Mouse (Mus musculus) liver, embryonic 12.5 days (tissue): ENCODE results near the gene Sh3bp2. TPM values are rescaled to one million over a fixed set of nuclear protein-coding genes. Genes with fewer than 3 reads are reported as not detected.

ENCODE experiments used
- ATAC-seq: fragments of 200-750 bp; cut with Nextera tagmentation; 2 replicates; pipeline ENCODE4 v1.8.0; 2017; ENCODE audit warnings: moderate number of reproducible peaks, mild to moderate bottlenecking, moderate library complexity
- H3K27ac ChIP-seq: fragments of 300-500 bp; sonication (generic); 2 replicates; pipeline ENCODE4 v1.5.1; 2016; ENCODE audit warnings: mild to moderate bottlenecking
- H3K27me3 ChIP-seq: fragments of 300-500 bp; sonication (generic); replicated peaks from 2 replicates; pipeline ENCODE4 v1.6.1; 2016; ENCODE audit warnings: mild to moderate bottlenecking, moderate library complexity
- H3K36me3 ChIP-seq: fragments of 300-500 bp; sonication (generic); 2 replicates; pipeline ENCODE4 v1.6.1; 2016; ENCODE audit warnings: mild to moderate bottlenecking, moderate library complexity
- H3K4me1 ChIP-seq: fragments of 300-500 bp; sonication (generic); 2 replicates; pipeline ENCODE4 v1.6.1; 2016
- H3K4me2 ChIP-seq: fragments of 300-500 bp; sonication (generic); 2 replicates; pipeline ENCODE4 v1.6.1; 2016; ENCODE audit warnings: mild to moderate bottlenecking, moderate library complexity
- H3K4me3 ChIP-seq: fragments of 300-500 bp; sonication (generic); 2 replicates; pipeline ENCODE4 v1.5.1; 2016; ENCODE audit warnings: mild to moderate bottlenecking, moderate library complexity
- H3K9ac ChIP-seq: fragments of 300-500 bp; sonication (generic); 2 replicates; pipeline ENCODE4 v1.6.1; 2016; ENCODE audit warnings: mild to moderate bottlenecking, moderate library complexity
- H3K9me3 ChIP-seq: fragments of 300-500 bp; sonication (generic); replicated peaks from 2 replicates; pipeline ENCODE4 v1.6.1; 2016; ENCODE audit warnings: mild to moderate bottlenecking, moderate library complexity
- WGBS: fragments of 180-500 bp; shearing (Covaris S2); methylation state at CpG from one replicate; pipeline ENCODE4 v1.1.7; 2016; ENCODE audit not compliant: insufficient replicate concordance; 5-methylcytosine and 5-hydroxymethylcytosine counted together
- polyA plus RNA-seq: library from polyadenylated mRNA; unstranded; fragments of >200 nt; fragmentation: Nextera tagmentation; extraction: Ambion mirVana; gene quantifications from 2 replicates; pipeline ENCODE4 v1.2.1, GENCODE M21; 2016

Sh3bp2 gene
- 4.0 and 5.0 TPM in 2 replicates for polyA plus RNA-seq

- H3K4me1 ChIP-seq = peaks cover 62% of the 10 kb centered on the region
- under 1% methylated on average over 38 of the region's 38 CpGs for WGBS
- H3K9me3 ChIP-seq = no peaks in the 10 kb centered on the region
- ATAC-seq = peak; percentile 93
- peak within 1 kb of the TSS; percentile 71 for H3K4me3 ChIP-seq
- H3K27me3 ChIP-seq = no peaks in the 10 kb centered on the region; the same call in 1 of the 2 replicates
- H3K36me3 ChIP-seq = no peaks in the 10 kb centered on the region
- H3K27ac ChIP-seq = peak within 1 kb of the TSS; percentile 77
- peak within 1 kb of the TSS; percentile 77 for H3K9ac ChIP-seq
- peak within 1 kb of the TSS; percentile 87 for H3K4me2 ChIP-seq
Observed at GRCm38 (mm10) chr5:34525663-34526476, at the start of gene Sh3bp2. TSS of gene Sh3bp2 (plus strand) at chr5:34525838.

- Histone ChIP-seq H3K9ac (no peak overlapping the region), H3K27me3 (no peaks in the 10 kb centered on the region), H3K27ac (no peak overlapping the region), H3K4me1 (no peaks in the 10 kb centered on the region), H3K9me3 (no peaks in the 10 kb centered on the region), H3K4me3 (no peak overlapping the region), H3K4me2 (no peak overlapping the region), H3K36me3 (peaks cover 73% of the 10 kb centered on the region)
- no peak for ATAC-seq
- WGBS = 74% methylated on average over 3 of the region's 3 CpGs
Observed at GRCm38 (mm10) chr5:34480926-34481325, 44.7 kb upstream of the Sh3bp2 start.

- Histone ChIP-seq H3K9ac (no peak overlapping the region), H3K36me3 (peaks cover 38% of the 10 kb centered on the region), H3K4me3 (no peak overlapping the region), H3K9me3 (no peaks in the 10 kb centered on the region), H3K27ac (no peak overlapping the region), H3K27me3 (no peaks in the 10 kb centered on the region), H3K4me2 (no peak overlapping the region), H3K4me1 (no peaks in the 10 kb centered on the region)
- 86% methylated on average over 15 of the region's 15 CpGs for WGBS
- ATAC-seq = no peak
Observed at GRCm38 (mm10) chr5:34485731-34486130, 39.9 kb upstream of the Sh3bp2 start.

GRCm38 (mm10) chr5:34487320-34488090, 38.1 kb upstream of the Sh3bp2 start:
- Histone ChIP-seq H3K9ac (no peak overlapping the region), H3K9me3 (no peaks in the 10 kb centered on the region), H3K27ac (no peak overlapping the region), H3K4me1 (no peaks in the 10 kb centered on the region), H3K4me3 (no peak overlapping the region), H3K36me3 (peaks cover 22% of the 10 kb centered on the region), H3K4me2 (no peak overlapping the region), H3K27me3 (no peaks in the 10 kb centered on the region)
- ATAC-seq = no peak
- WGBS = 62% methylated on average over 6 of the region's 6 CpGs

GRCm38 (mm10) chr5:34488741-34489417, 36.8 kb upstream of the Sh3bp2 start:
- WGBS = 81% methylated on average over 6 of the region's 6 CpGs
- H3K4me3 ChIP-seq = no peak overlapping the region
- ATAC-seq = no peak

GRCm38 (mm10) chr5:34489418-34489787, 36.2 kb upstream of the Sh3bp2 start:
- H3K4me1 ChIP-seq = no peaks in the 10 kb centered on the region
- WGBS = 85% methylated on average over 3 of the region's 3 CpGs

More at GRCm38 (mm10) chr5:34488741-34489417, 36.8 kb upstream of the Sh3bp2 start:
- no peak overlapping the region for H3K9ac ChIP-seq
- peaks cover 21% of the 10 kb centered on the region for H3K36me3 ChIP-seq
- no peak overlapping the region for H3K27ac ChIP-seq
- no peak overlapping the region for H3K4me2 ChIP-seq
- no peaks in the 10 kb centered on the region for H3K9me3 ChIP-seq
- H3K27me3 ChIP-seq = no peaks in the 10 kb centered on the region
- H3K4me1 ChIP-seq = no peaks in the 10 kb centered on the region

GRCm38 (mm10) chr5:34496745-34497144, 28.9 kb upstream of the Sh3bp2 start:
- Histone ChIP-seq H3K36me3 (peaks cover 7% of the 10 kb centered on the region; the same call in 1 of the 2 replicates), H3K4me1 (peaks cover 10% of the 10 kb centered on the region), H3K27me3 (no peaks in the 10 kb centered on the region), H3K9me3 (no peaks in the 10 kb centered on the region), H3K4me2 (no peak overlapping the region), H3K27ac (no peak overlapping the region), H3K4me3 (no peak overlapping the region), H3K9ac (no peak overlapping the region)
- peak; percentile 40; the same call in 1 of the 2 replicates for ATAC-seq
- WGBS = 76% methylated on average over 6 of the region's 6 CpGs

More at GRCm38 (mm10) chr5:34489418-34489787, 36.2 kb upstream of the Sh3bp2 start:
- Histone ChIP-seq H3K9ac (no peak overlapping the region), H3K27ac (no peak overlapping the region), H3K4me3 (no peak overlapping the region), H3K4me2 (no peak overlapping the region), H3K27me3 (no peaks in the 10 kb centered on the region), H3K9me3 (no peaks in the 10 kb centered on the region), H3K36me3 (peaks cover 21% of the 10 kb centered on the region)
- no peak for ATAC-seq

GRCm38 (mm10) chr5:34500886-34501285, 24.8 kb upstream of the Sh3bp2 start:
- Histone ChIP-seq H3K9me3 (no peaks in the 10 kb centered on the region), H3K27me3 (no peaks in the 10 kb centered on the region), H3K4me3 (no peak overlapping the region), H3K36me3 (peaks cover 16% of the 10 kb centered on the region), H3K4me1 (peaks cover 15% of the 10 kb centered on the region), H3K27ac (no peak overlapping the region), H3K9ac (no peak overlapping the region), H3K4me2 (no peak overlapping the region)
- ATAC-seq = no peak
- WGBS = 73% methylated on average over 5 of the region's 5 CpGs

- Histone ChIP-seq H3K9ac (no peak overlapping the region), H3K9me3 (no peaks in the 10 kb centered on the region), H3K27ac (no peak overlapping the region), H3K27me3 (no peaks in the 10 kb centered on the region), H3K36me3 (peaks cover 16% of the 10 kb centered on the region), H3K4me1 (peaks cover 8% of the 10 kb centered on the region; the same call in 1 of the 2 replicates), H3K4me3 (no peak overlapping the region), H3K4me2 (no peak overlapping the region)
- no peak for ATAC-seq
- 75% methylated on average over 3 of the region's 3 CpGs for WGBS
Observed at GRCm38 (mm10) chr5:34501588-34501987, 24.1 kb upstream of the Sh3bp2 start.

- ATAC-seq = no peak
- H3K27ac ChIP-seq = no peak overlapping the region
- peaks cover 6% of the 10 kb centered on the region; the same call in 1 of the 2 replicates for H3K4me1 ChIP-seq
- no peak overlapping the region for H3K4me2 ChIP-seq
- H3K9me3 ChIP-seq = no peaks in the 10 kb centered on the region
- H3K27me3 ChIP-seq = no peaks in the 10 kb centered on the region
- no peak overlapping the region for H3K9ac ChIP-seq
- peaks cover 16% of the 10 kb centered on the region for H3K36me3 ChIP-seq
- WGBS = 73% methylated on average over 1 of the region's 1 CpGs
- no peak overlapping the region for H3K4me3 ChIP-seq
Observed at GRCm38 (mm10) chr5:34502411-34502810, 23.2 kb upstream of the Sh3bp2 start.

GRCm38 (mm10) chr5:34502821-34503220, 22.8 kb upstream of the Sh3bp2 start:
- ATAC-seq = no peak
- WGBS = 63% methylated on average over 6 of the region's 6 CpGs
- Histone ChIP-seq H3K9ac (no peak overlapping the region), H3K9me3 (no peaks in the 10 kb centered on the region), H3K27me3 (no peaks in the 10 kb centered on the region), H3K4me3 (no peak overlapping the region), H3K36me3 (peaks cover 16% of the 10 kb centered on the region), H3K4me1 (peaks cover 4% of the 10 kb centered on the region; the same call in 1 of the 2 replicates), H3K4me2 (no peak overlapping the region), H3K27ac (no peak overlapping the region)
